Mouse (Mus musculus) liver, adult 2 months (tissue): ENCODE measurements at regions not wholly inside any gene's neighbourhood (a gene's known extent, or its start where the extent isn't known, plus 50 kb on each side); places are given as distances from the start of the nearest gene placed in this dataset.

Experiments
- DNase-seq: peaks from one replicate; pipeline ENCODE4 v3.0.0-alpha.2; 2011; ENCODE audit warnings: low read depth, low spot score; ENCODE audit errors: extremely low read depth
- H3K27ac ChIP-seq: fragments of 200-500 bp; replicated peaks from 2 replicates; pipeline ENCODE4 v1.5.1; 2012; ENCODE audit warnings: low read depth, mild to moderate bottlenecking, control low read depth, inconsistent platforms, low read length; ENCODE audit not compliant: insufficient read depth
- H3K27me3 ChIP-seq: fragments of 200-500 bp; 2 replicates; pipeline ENCODE4 v1.6.1; 2012; ENCODE audit warnings: mild to moderate bottlenecking, moderate library complexity, low read length, inconsistent platforms; ENCODE audit not compliant: control insufficient read depth, insufficient read depth
- H3K36me3 ChIP-seq: fragments of 200-500 bp; 2 replicates; pipeline ENCODE4 v1.6.1; 2012; ENCODE audit warnings: low read length, inconsistent platforms; ENCODE audit not compliant: control insufficient read depth, insufficient read depth
- H3K4me1 ChIP-seq: fragments of 200-500 bp; 2 replicates; pipeline ENCODE4 v1.6.1; 2011; ENCODE audit warnings: low read length; ENCODE audit not compliant: control insufficient read depth, insufficient read depth
- H3K4me3 ChIP-seq: fragments of 200-500 bp; 2 replicates; pipeline ENCODE4 v1.5.1; 2011; ENCODE audit warnings: low read depth, mild to moderate bottlenecking, control low read depth, low read length, moderate library complexity; ENCODE audit not compliant: insufficient read depth
- H3K79me2 ChIP-seq: fragments of 200-500 bp; 2 replicates; pipeline ENCODE4 v1.6.1; 2012; ENCODE audit warnings: inconsistent platforms, mild to moderate bottlenecking, low read length, moderate library complexity; ENCODE audit not compliant: control insufficient read depth, insufficient read depth
- H3K9ac ChIP-seq: fragments of 200-500 bp; 2 replicates; pipeline ENCODE4 v1.6.1; 2012; ENCODE audit warnings: low read depth, mild to moderate bottlenecking, control low read depth, inconsistent platforms, low read length
- CTCF ChIP-seq: fragments of 200-500 bp; IDR thresholded peaks from 2 replicates; pipeline ENCODE4 v1.5.1; 2011; ENCODE audit warnings: low read depth, low read length, control low read depth
- POLR2A ChIP-seq: fragments of 200-500 bp; IDR thresholded peaks from 2 replicates; pipeline ENCODE4 v1.6.1; 2011; ENCODE audit warnings: low read length, control low read depth; ENCODE audit not compliant: insufficient read depth; ENCODE audit errors: extremely low read depth
- WGBS: fragments of 180-500 bp; shearing (Covaris S2); methylation state at CpG from one replicate; pipeline ENCODE4 v1.1.7; 2018; 5-methylcytosine and 5-hydroxymethylcytosine counted together

- Histone ChIP-seq H3K4me3 (no peak overlapping the region), H3K79me2 (no peaks in the 10 kb centered on the region), H3K36me3 (no peaks in the 10 kb centered on the region), H3K9ac (no peak overlapping the region), H3K27me3 (0 out of 2 replicates have a peak, but pooled peaks cover under 1% of the 10 kb centered on the region), H3K27ac (no peak overlapping the region), H3K4me1 (no peaks in the 10 kb centered on the region)
- TF ChIP-seq POLR2A (no peak), CTCF (no peak)
- no peak for DNase-seq
- 83% methylated on average over 10 of the region's 10 CpGs for WGBS
Observed at GRCm38 (mm10) chr14:54014628-54015027, 239.3 kb downstream of the Dad1 start.

- no peak for DNase-seq
- Histone ChIP-seq H3K9ac (no peak overlapping the region), H3K4me1 (no peaks in the 10 kb centered on the region), H3K4me3 (no peak overlapping the region), H3K79me2 (no peaks in the 10 kb centered on the region), H3K27me3 (no peaks in the 10 kb centered on the region), H3K27ac (no peak overlapping the region), H3K36me3 (no peaks in the 10 kb centered on the region)
- 93% methylated on average over 1 of the region's 1 CpGs for whole genome bisulfite sequencing
- TF ChIP-seq POLR2A (no peak), CTCF (no peak)
Observed at GRCm38 (mm10) chr14:54002083-54002482, 251.8 kb downstream of the Dad1 start.

DNA sequence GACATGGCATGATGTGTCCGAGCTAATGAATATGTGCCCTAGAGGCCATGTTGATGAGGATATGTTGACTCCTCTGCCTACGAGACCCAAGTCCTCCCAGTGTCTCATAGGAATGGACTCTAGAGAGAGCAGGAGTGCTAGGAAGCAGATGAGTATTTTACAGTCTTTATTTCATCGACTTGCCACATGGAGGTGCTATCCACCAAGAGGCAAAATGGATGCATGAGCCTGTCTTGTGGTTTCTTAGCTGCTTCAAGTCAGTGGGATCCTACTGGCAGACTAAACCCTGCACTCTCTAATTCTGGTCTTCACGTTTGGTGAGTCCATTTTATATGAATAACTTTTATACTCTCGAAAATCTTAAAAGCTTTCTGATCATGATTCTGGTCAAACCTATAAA lies 253.4 kb downstream of the Dad1 start:
- TF ChIP-seq CTCF, result no peak
- TF ChIP-seq POLR2A, result no peak
- Histone ChIP-seq H3K27ac (no peak overlapping the region), H3K79me2 (no peaks in the 10 kb centered on the region), H3K27me3 (no peaks in the 10 kb centered on the region), H3K36me3 (no peaks in the 10 kb centered on the region), H3K9ac (no peak overlapping the region), H3K4me1 (no peaks in the 10 kb centered on the region), H3K4me3 (no peak overlapping the region)
- 73% methylated on average over 5 of the region's 5 CpGs for WGBS
- no peak for DNase-seq

DNA sequence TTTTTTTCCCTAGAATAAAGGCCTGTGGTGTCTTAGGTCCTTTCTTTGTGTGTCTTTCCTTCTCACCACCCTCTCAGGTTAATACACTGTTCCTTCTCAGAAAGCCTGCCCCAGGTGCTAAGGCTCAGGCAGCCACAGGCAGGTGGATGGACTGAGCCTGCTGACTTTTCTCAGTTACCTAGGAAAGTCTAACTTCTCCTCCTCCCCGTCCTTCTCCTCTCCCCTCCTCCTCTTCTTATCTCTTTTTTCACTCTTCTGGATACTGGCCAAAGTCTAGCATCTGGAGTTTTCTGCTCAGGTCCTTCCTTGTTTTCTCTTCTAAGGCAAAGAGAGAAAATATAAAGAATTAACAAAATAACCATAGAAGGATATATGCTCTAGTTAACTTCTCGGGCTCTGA lies 260.5 kb downstream of the Dad1 start:
- no peak for DNase-seq
- Histone ChIP-seq H3K9ac (no peak overlapping the region), H3K36me3 (no peaks in the 10 kb centered on the region), H3K27ac (no peak overlapping the region), H3K79me2 (no peaks in the 10 kb centered on the region), H3K27me3 (no peaks in the 10 kb centered on the region; the same call in 1 of the 2 replicates), H3K4me1 (no peaks in the 10 kb centered on the region), H3K4me3 (no peak overlapping the region)
- no peak for TF ChIP-seq CTCF
- no peak for TF ChIP-seq POLR2A
- 56% methylated on average over 2 of the region's 2 CpGs for WGBS

GRCm38 (mm10) chr14:53992712-53993286 lies 261.1 kb downstream of the Dad1 start:
- Histone ChIP-seq H3K4me1 (no peaks in the 10 kb centered on the region), H3K27ac (no peak overlapping the region), H3K79me2 (no peaks in the 10 kb centered on the region), H3K4me3 (no peak overlapping the region), H3K27me3 (no peaks in the 10 kb centered on the region; the same call in 1 of the 2 replicates), H3K9ac (no peak overlapping the region), H3K36me3 (no peaks in the 10 kb centered on the region)
- TF ChIP-seq CTCF, result no peak
- TF ChIP-seq POLR2A, result no peak
- no peak for DNase-seq
- WGBS, result 65% methylated on average over 11 of the region's 11 CpGs

DNA sequence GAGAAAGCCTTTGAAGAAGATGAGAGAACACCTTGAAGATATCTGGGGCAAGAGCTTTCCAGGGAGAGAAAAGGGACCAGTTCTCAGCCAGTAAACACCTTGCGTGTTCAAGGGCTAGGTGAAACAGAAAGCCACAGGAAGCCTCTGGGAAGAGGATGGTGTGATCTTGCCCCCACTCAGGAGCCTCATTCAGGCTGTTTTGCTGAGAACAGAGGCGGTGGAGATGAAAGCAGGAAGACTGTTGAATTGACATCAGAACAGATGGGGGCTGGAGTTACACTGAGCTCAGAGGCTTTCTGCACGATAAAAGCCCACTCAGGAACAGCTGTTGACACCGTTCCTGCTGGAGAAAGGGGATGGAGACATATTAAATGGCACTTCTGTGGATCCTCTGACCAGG lies 262.5 kb downstream of the Dad1 start:
- H3K27ac ChIP-seq, result no peak overlapping the region
- no peak for DNase-seq
- H3K79me2 ChIP-seq, result no peaks in the 10 kb centered on the region
- 37% methylated on average over 4 of the region's 4 CpGs for WGBS
- TF ChIP-seq CTCF, result no peak
- no peak for TF ChIP-seq POLR2A
- no peaks in the 10 kb centered on the region for H3K36me3 ChIP-seq
- H3K27me3 ChIP-seq, result no peaks in the 10 kb centered on the region; the same call in 1 of the 2 replicates
- no peak overlapping the region for H3K9ac ChIP-seq
- H3K4me3 ChIP-seq, result no peak overlapping the region
- H3K4me1 ChIP-seq, result no peaks in the 10 kb centered on the region
